In genomic region chr11:61155727-61156126, GRCm38 (mm10) we compare ENCODE assay signal across 9 mouse cellular contexts. TPM values are rescaled to one million over a fixed set of nuclear protein-coding genes. Genes with fewer than 3 reads are reported as not detected.
DNase-seq lines count a peak whose midpoint lies in the region; TF ChIP-seq lines count a peak whose summit lies in the region.
"Had no signal": no experiment of that assay in that cellular context is flagged by ENCODE, and none has a peak within 500 bp of the region (broad histone marks: within the 10 kb centered on the region; RNA-seq: fewer than 3 reads in every experiment).

No protein-coding gene starts in this region.

- no peak overlapping the region for H3K4me3 ChIP-seq in liver, adult 2 months (ENCODE audit: insufficient read depth, low read depth, low read length)
- no peak overlapping the region for H3K4me3 ChIP-seq in limb, embryonic 10.5 days
- H3K4me3 ChIP-seq: limb, embryonic 12.5 days had no signal

- H3K4me1 ChIP-seq in liver, adult 2 months (ENCODE audit: control insufficient read depth, insufficient read depth, low read length) = no peaks in the 10 kb centered on the region
- H3K4me1 ChIP-seq in limb, embryonic 10.5 days = no peaks in the 10 kb centered on the region
- H3K4me1 ChIP-seq: limb, embryonic 12.5 days had no signal

- no peaks in the 10 kb centered on the region for H3K79me2 ChIP-seq in liver, adult 2 months (ENCODE audit: control insufficient read depth, insufficient read depth, low read length)

- H3K27ac ChIP-seq in liver, adult 2 months (replicated peaks; ENCODE audit: insufficient read depth, low read depth, low read length) = no peak overlapping the region
- H3K27ac ChIP-seq in limb, embryonic 10.5 days = no peak overlapping the region
- H3K27ac ChIP-seq: limb, embryonic 12.5 days had no signal

- H3K27me3 ChIP-seq in liver, adult 2 months (ENCODE audit: control insufficient read depth, insufficient read depth, low read length) = no peaks in the 10 kb centered on the region
- no peaks in the 10 kb centered on the region for H3K27me3 ChIP-seq in limb, embryonic 10.5 days (ENCODE audit: low read depth, poor library complexity, severe bottlenecking)
- H3K27me3 ChIP-seq: limb, embryonic 12.5 days had no signal

- no peaks in the 10 kb centered on the region for H3K9me3 ChIP-seq in limb, embryonic 10.5 days (replicated peaks)
- H3K9me3 ChIP-seq: limb, embryonic 12.5 days had no signal

- 86% methylated on average over 2 of the region's 2 CpGs for WGBS in liver, adult 2 months
- 93% methylated on average over 2 of the region's 2 CpGs for WGBS in limb, embryonic 10.5 days

- H3K36me3 ChIP-seq in liver, adult 2 months (ENCODE audit: control insufficient read depth, insufficient read depth, low read length) = peaks cover 48% of the 10 kb centered on the region
- H3K36me3 ChIP-seq in limb, embryonic 10.5 days = peaks cover 97% of the 10 kb centered on the region

- peak; percentile 28; the same call in 1 of the 2 replicates for TF ChIP-seq CTCF in liver, adult 2 months (IDR thresholded peaks at IDR 0.05; ENCODE audit: low read depth, low read length)
- peak; percentile 36; the same call in 1 of the 2 replicates for TF ChIP-seq CTCF in brain, embryonic 14.5 days (IDR thresholded peaks at IDR 0.05; ENCODE audit: borderline replicate concordance, extremely low read depth, insufficient read depth, insufficient read length)

- no peak overlapping the region for H3K9ac ChIP-seq in liver, adult 2 months (ENCODE audit: low read depth, low read length)
- H3K9ac ChIP-seq: limb, embryonic 12.5 days had no signal

- TF ChIP-seq POLR2A in liver, adult 2 months (IDR thresholded peaks at IDR 0.05; ENCODE audit: extremely low read depth, insufficient read depth, low read length) = no peak
- TF ChIP-seq POLR2A in brain, embryonic 14.5 days (IDR thresholded peaks at IDR 0.05; ENCODE audit: borderline replicate concordance, extremely low read depth, insufficient read depth, insufficient read length, poor library complexity, severe bottlenecking) = no peak

- DNase-seq in cerebellum, postnatal 14 days = peak; percentile 55 to 72
- DNase-seq in cerebellum, adult 11 months = no peak
- no peak for DNase-seq in liver, adult 2 months (ENCODE audit: extremely low read depth, low read depth, low spot score)
- DNase-seq in liver = no peak
- DNase-seq in brain, embryonic 14.5 days (ENCODE audit: low read depth) = no peak
- peak; percentile 63 for DNase-seq in lung, postnatal 14 days
- DNase-seq in thymus, postnatal 25 days = peak; percentile 60
- DNase-seq in limb, embryonic 10.5 days (ENCODE audit: low spot score) = no peak

RNA-seq across cellular contexts. Expression of gene Usp22, which starts 19.1 kb away (rescaled TPM):
- total RNA-seq in liver, adult 2 months (2014; rRNA removed) = 13.6 and 17.0 TPM in 2 replicates
- 14.9 and 15.7 TPM in 2 replicates for polyA plus RNA-seq in liver, adult 2 months (2012; rRNA removed)
- polyA plus RNA-seq in brain, embryonic 14.5 days (2012; rRNA removed) = 318 and 370 TPM in 2 replicates
- 139 and 168 TPM in 2 replicates for polyA plus RNA-seq in limb, embryonic 10.5 days (2016; fragmentation: Nextera tagmentation; extraction: Ambion mirVana)

RNA-seq across cellular contexts. Expression of gene Tnfrsf13b, which starts 29.2 kb away (rescaled TPM):
- total RNA-seq in liver, adult 2 months (2014; rRNA removed) = 0.65 and 1.7 TPM in 2 replicates
- 0.37 and 0.91 TPM in 2 replicates for polyA plus RNA-seq in liver, adult 2 months (2012; rRNA removed)
- 1.3 and 1.6 TPM in 2 replicates for polyA plus RNA-seq in brain, embryonic 14.5 days (2012; rRNA removed)
- polyA plus RNA-seq in limb, embryonic 10.5 days (2016; fragmentation: Nextera tagmentation; extraction: Ambion mirVana) = 0.39 TPM in 2 replicates

RNA-seq across cellular contexts. Expression of gene Aldh3a1, which starts 51.6 kb away (rescaled TPM):
- 0.20 TPM in 1 of 2 replicates, not detected in the other for total RNA-seq in liver, adult 2 months (2014; rRNA removed)
- polyA plus RNA-seq in liver, adult 2 months (2012; rRNA removed) = 0.05 TPM in 1 of 2 replicates, not detected in the other
- polyA plus RNA-seq in brain, embryonic 14.5 days (2012; rRNA removed) = 0.08 TPM in 1 of 2 replicates, not detected in the other
- not detected in 2 replicates for polyA plus RNA-seq in limb, embryonic 10.5 days (2016; fragmentation: Nextera tagmentation; extraction: Ambion mirVana)

Comparison
In these comparisons a context has a peak if more than half of its experiments do, and no peak if none do; other contexts are left out.
1. DNase-seq: peak in cerebellum, postnatal 14 days (2 of 2), lung, postnatal 14 days (single experiment) and thymus, postnatal 25 days (single experiment); none in cerebellum, adult 11 months (single experiment), liver, adult 2 months (single experiment), liver (single experiment), brain, embryonic 14.5 days (single experiment) and limb, embryonic 10.5 days (single experiment).